Mouse (Mus musculus) liver, embryonic 11.5 days (tissue): ENCODE results near the gene Bcar3. TPM values are rescaled to one million over a fixed set of nuclear protein-coding genes. Genes with fewer than 3 reads are reported as not detected.

Experiments used
- ATAC-seq: fragments of 200-750 bp; cut with Nextera tagmentation; replicated peaks from 2 replicates; pipeline ENCODE4 v1.8.0; 2017; ENCODE audit warnings: moderate number of reproducible peaks, mild to moderate bottlenecking, moderate TSS enrichment, moderate library complexity; ENCODE audit not compliant: low FRiP score
- DNase-seq: peaks from one replicate; pipeline ENCODE4 v3.0.0-alpha.2; 2017; ENCODE audit warnings: low spot score
- H3K27ac ChIP-seq: fragments of 300-500 bp; sonication (generic); 2 replicates; pipeline ENCODE4 v1.5.1; 2014; ENCODE audit warnings: mild to moderate bottlenecking, low read depth, low read length, control low read depth
- H3K27me3 ChIP-seq: fragments of 300-500 bp; sonication (generic); replicated peaks from 2 replicates; pipeline ENCODE4 v1.6.1; 2014; ENCODE audit warnings: low read length, mixed read lengths; ENCODE audit not compliant: control insufficient read depth, insufficient read depth
- H3K36me3 ChIP-seq: fragments of 300-500 bp; sonication (generic); 2 replicates; pipeline ENCODE4 v1.6.1; 2014; ENCODE audit warnings: mild to moderate bottlenecking, low read length, moderate library complexity, mixed read lengths; ENCODE audit not compliant: control insufficient read depth, insufficient read depth
- H3K4me1 ChIP-seq: fragments of 300-500 bp; sonication (generic); replicated peaks from 2 replicates; pipeline ENCODE4 v1.6.1; 2014; ENCODE audit warnings: low read length, mixed read lengths; ENCODE audit not compliant: control insufficient read depth, insufficient read depth
- H3K4me2 ChIP-seq: fragments of 300-500 bp; sonication (generic); 2 replicates; pipeline ENCODE4 v1.6.1; 2014; ENCODE audit warnings: mild to moderate bottlenecking, control low read depth, moderate library complexity
- H3K4me3 ChIP-seq: fragments of 300-500 bp; sonication (generic); 2 replicates; pipeline ENCODE4 v1.5.1; 2014; ENCODE audit warnings: low read depth, low read length, control low read depth
- H3K9ac ChIP-seq: fragments of 300-500 bp; sonication (generic); 2 replicates; pipeline ENCODE4 v1.6.1; 2014; ENCODE audit warnings: low read depth, low read length, control low read depth
- H3K9me3 ChIP-seq: fragments of 300-500 bp; sonication (generic); 2 replicates; pipeline ENCODE4 v1.6.1; 2016; ENCODE audit warnings: low read length, inconsistent platforms, mixed read lengths; ENCODE audit not compliant: control insufficient read depth
- WGBS: fragments of 180-500 bp; shearing (Covaris S2); extraction: QIAGEN DNeasy Blood & Tissue Kit; methylation state at CpG from one replicate; pipeline ENCODE4 v1.1.7; 2014; 5-methylcytosine and 5-hydroxymethylcytosine counted together
- polyA plus RNA-seq: library from polyadenylated mRNA; unstranded; fragments of >200 nt; fragmentation: Nextera tagmentation; extraction: Ambion mirVana; gene quantifications from 2 replicates; pipeline ENCODE4 v1.2.1, GENCODE M21; 2014

The Bcar3 gene
- polyA plus RNA-seq, 1 experiment from 2014 or later: 10.1 TPM

GRCm38 (mm10) chr3:122430780-122431497 lies 137.0 kb downstream of the Bcar3 start:
- Histone ChIP-seq H3K4me3 (no peak overlapping the region), H3K9me3 (no peaks in the 10 kb centered on the region), H3K27me3 (no peaks in the 10 kb centered on the region), H3K4me1 (peaks cover 8% of the 10 kb centered on the region), H3K27ac (no peak overlapping the region), H3K9ac (no peak overlapping the region), H3K36me3 (no peaks in the 10 kb centered on the region), H3K4me2 (no peak overlapping the region)
- DNase-seq (no peak), ATAC-seq (no peak)
- 61% methylated on average over 7 of the region's 7 CpGs for WGBS

- DNase-seq (no peak), ATAC-seq (no peak)
- no peak overlapping the region for H3K4me3 ChIP-seq
- H3K27ac ChIP-seq: no peak overlapping the region
- peaks cover 8% of the 10 kb centered on the region for H3K4me1 ChIP-seq
- no peaks in the 10 kb centered on the region for H3K9me3 ChIP-seq
- no peaks in the 10 kb centered on the region for H3K36me3 ChIP-seq
- no peak overlapping the region for H3K9ac ChIP-seq
- no peak overlapping the region for H3K4me2 ChIP-seq
- 31% methylated on average over 9 of the region's 9 CpGs for WGBS
- H3K27me3 ChIP-seq: no peaks in the 10 kb centered on the region
These were observed 139.0 kb downstream of the Bcar3 start for GRCm38 (mm10) chr3:122432811-122433406.

DNA sequence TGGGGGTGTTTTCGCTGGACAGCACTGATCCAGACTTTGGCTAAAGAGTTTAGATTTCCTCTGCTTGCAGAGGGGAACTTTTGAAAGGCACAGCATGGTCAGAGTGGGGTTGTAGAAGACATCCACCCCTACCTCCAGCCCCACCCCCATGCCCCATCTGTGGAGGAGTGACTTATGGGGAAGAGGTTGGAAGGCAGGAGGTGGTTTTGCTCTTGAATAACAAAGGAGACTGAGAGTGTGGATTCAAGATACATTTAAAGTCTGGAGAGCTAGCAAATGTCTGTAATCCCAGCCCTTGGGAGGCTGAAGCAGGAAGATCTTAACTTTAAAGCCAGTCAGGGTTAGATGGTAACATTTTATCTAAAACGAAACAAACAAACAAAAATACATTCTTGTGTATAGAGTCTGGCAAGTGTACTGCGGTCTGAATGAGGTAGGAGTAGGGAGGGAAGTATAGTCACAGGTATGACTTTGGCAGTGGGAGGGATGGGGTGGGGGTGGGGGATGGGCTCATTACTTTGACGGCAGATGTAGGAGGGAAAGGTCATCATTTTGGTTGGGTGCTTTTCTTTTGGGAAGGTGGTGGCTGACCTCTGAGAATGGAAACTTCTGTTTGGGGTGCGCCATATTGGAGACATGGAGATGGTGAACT lies 140.2 kb downstream of the Bcar3 start:
- no peak for DNase-seq
- H3K9ac ChIP-seq: no peak overlapping the region
- no peak overlapping the region for H3K4me3 ChIP-seq
- H3K4me1 ChIP-seq: peaks cover 8% of the 10 kb centered on the region
- H3K27ac ChIP-seq: no peak overlapping the region
- 76% methylated on average over 5 of the region's 5 CpGs for WGBS
- H3K4me2 ChIP-seq: no peak overlapping the region
- no peak for ATAC-seq
- no peaks in the 10 kb centered on the region for H3K36me3 ChIP-seq
- no peaks in the 10 kb centered on the region for H3K9me3 ChIP-seq
- no peaks in the 10 kb centered on the region for H3K27me3 ChIP-seq

- Histone ChIP-seq H3K4me3 (no peak overlapping the region), H3K36me3 (no peaks in the 10 kb centered on the region), H3K4me2 (no peak overlapping the region), H3K4me1 (peaks cover 8% of the 10 kb centered on the region), H3K27me3 (no peaks in the 10 kb centered on the region), H3K9me3 (no peaks in the 10 kb centered on the region), H3K9ac (no peak overlapping the region), H3K27ac (no peak overlapping the region)
- 84% methylated on average over 8 of the region's 8 CpGs for WGBS
- DNase-seq: no peak
- ATAC-seq: no peak
These were observed 141.3 kb downstream of the Bcar3 start for GRCm38 (mm10) chr3:122434983-122435935.

- Histone ChIP-seq H3K4me3 (no peak overlapping the region), H3K27ac (no peak overlapping the region), H3K9me3 (no peaks in the 10 kb centered on the region), H3K4me1 (peaks cover 3% of the 10 kb centered on the region; the same call in 1 of the 2 replicates), H3K36me3 (no peaks in the 10 kb centered on the region), H3K27me3 (no peaks in the 10 kb centered on the region), H3K4me2 (no peak overlapping the region), H3K9ac (no peak overlapping the region)
- 70% methylated on average over 7 of the region's 7 CpGs for WGBS
- no peak for DNase-seq
- no peak for ATAC-seq
These were observed 144.3 kb downstream of the Bcar3 start for GRCm38 (mm10) chr3:122438143-122438825.

DNA sequence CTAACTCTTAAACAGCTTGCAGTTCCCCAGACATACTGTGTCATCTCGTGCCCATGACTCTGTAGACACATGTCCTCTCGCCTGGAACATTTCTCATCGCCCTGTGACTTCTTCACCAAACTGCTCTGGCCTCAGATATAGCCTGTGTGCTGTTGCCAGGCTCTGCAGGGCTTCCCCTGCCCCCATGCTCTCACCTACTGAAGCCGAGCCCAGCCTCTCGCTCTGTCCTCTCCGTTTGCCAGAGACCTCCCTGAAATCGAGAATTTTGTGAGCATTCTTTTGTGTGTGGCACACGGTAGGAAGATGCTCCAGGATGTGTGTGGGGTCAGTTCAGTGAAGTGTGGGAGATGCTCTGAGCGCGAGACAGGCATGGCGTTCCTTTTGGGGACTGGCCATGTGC lies 151.8 kb downstream of the Bcar3 start:
- H3K4me3 ChIP-seq: no peak overlapping the region
- H3K4me1 ChIP-seq: no peaks in the 10 kb centered on the region
- 81% methylated on average over 11 of the region's 11 CpGs for WGBS
- 0 out of 2 replicates have a peak, but pooled peaks cover 2% of the 10 kb centered on the region for H3K36me3 ChIP-seq
- H3K9me3 ChIP-seq: no peaks in the 10 kb centered on the region
- DNase-seq (no peak), ATAC-seq (no peak)
- no peak overlapping the region for H3K4me2 ChIP-seq
- H3K27me3 ChIP-seq: no peaks in the 10 kb centered on the region
- H3K27ac ChIP-seq: no peak overlapping the region
- H3K9ac ChIP-seq: no peak overlapping the region

- H3K4me1 ChIP-seq: no peaks in the 10 kb centered on the region
- DNase-seq: no peak
- H3K9me3 ChIP-seq: no peaks in the 10 kb centered on the region
- no peaks in the 10 kb centered on the region for H3K27me3 ChIP-seq
- ATAC-seq: no peak
- no peak overlapping the region for H3K4me2 ChIP-seq
- no peak overlapping the region for H3K9ac ChIP-seq
- 0 out of 2 replicates have a peak, but pooled peaks cover 2% of the 10 kb centered on the region for H3K36me3 ChIP-seq
- H3K27ac ChIP-seq: no peak overlapping the region
- WGBS: 86% methylated on average over 8 of the region's 8 CpGs
- H3K4me3 ChIP-seq: no peak overlapping the region
These were observed 152.7 kb downstream of the Bcar3 start for GRCm38 (mm10) chr3:122446678-122447077.

DNA sequence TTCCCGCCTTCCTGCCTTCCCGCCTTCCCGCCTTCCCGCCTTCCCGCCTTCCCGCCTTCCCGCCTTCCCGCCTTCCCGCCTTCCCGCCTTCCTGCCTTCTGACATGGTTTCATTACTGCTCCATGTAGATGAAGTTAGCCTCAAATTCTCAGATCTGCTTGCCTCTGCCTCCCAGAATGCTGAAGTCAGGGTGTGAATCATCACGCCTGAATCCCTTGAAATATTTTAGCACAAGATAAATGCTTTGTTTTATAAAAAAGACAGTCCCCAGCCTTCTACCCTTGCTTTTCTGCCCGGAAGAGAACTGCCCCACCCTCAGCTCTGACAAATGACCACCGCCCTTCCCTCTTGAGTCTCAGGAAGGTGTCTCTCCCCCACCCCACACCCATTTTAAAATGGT lies 154.3 kb downstream of the Bcar3 start:
- H3K4me2 ChIP-seq: no peak overlapping the region
- 88% methylated on average over 13 of the region's 13 CpGs for WGBS
- no peak overlapping the region for H3K9ac ChIP-seq
- no peaks in the 10 kb centered on the region for H3K9me3 ChIP-seq
- no peak for DNase-seq
- no peaks in the 10 kb centered on the region for H3K4me1 ChIP-seq
- H3K27me3 ChIP-seq: no peaks in the 10 kb centered on the region
- ATAC-seq: no peak
- H3K4me3 ChIP-seq: no peak overlapping the region
- no peak overlapping the region for H3K27ac ChIP-seq
- 0 out of 2 replicates have a peak, but pooled peaks cover 2% of the 10 kb centered on the region for H3K36me3 ChIP-seq
